Mouse (Mus musculus) granulocyte monocyte progenitor cell, adult 5-6 weeks (primary cell): Measurements from ENCODE around the gene Hoxd13. TPM values are rescaled to one million over a fixed set of nuclear protein-coding genes. Genes with fewer than 3 reads are reported as not detected.

ENCODE experiments used
- total RNA-seq, 2 experiments: library from RNA; stranded (forward) in 1 of 2; stranded (reverse) in 1 of 2; fragments of 200-712, 200-1000 nt in 1 of 2; fragments of >200 nt in 1 of 2; fragmentation: Nextera tagmentation in 1 of 2; gene quantifications; 2 replicates each; pipeline ENCODE4 v1.2.3; 2014 to 2017

Hoxd13 gene
- total RNA-seq, 2 experiments from 2014 or later, result not detected

Other genes starting within 250 kb of the Hoxd13 start
- 21.6 and 38.0 TPM in 2 replicates for gene Lnpk, start 88.9 kb upstream of the Hoxd13 start, total RNA-seq (2014; fragmentation: Nextera tagmentation)
- 52.6 and 53.5 TPM in 2 replicates for gene Lnpk, start 88.9 kb upstream of the Hoxd13 start, total RNA-seq (2017)
- gene Evx2, start 8.8 kb upstream of the Hoxd13 start, total RNA-seq (2014; fragmentation: Nextera tagmentation), result not detected in 2 replicates
- gene Evx2, start 8.8 kb upstream of the Hoxd13 start, total RNA-seq (2017), result not detected in 2 replicates
- not detected in 2 replicates for gene Hoxd12, start 6.7 kb downstream of the Hoxd13 start, total RNA-seq (2014; fragmentation: Nextera tagmentation)
- gene Hoxd12, start 6.7 kb downstream of the Hoxd13 start, total RNA-seq (2017), result not detected in 2 replicates
- not detected in 2 replicates for gene Hoxd11, start 11.2 kb downstream of the Hoxd13 start, total RNA-seq (2014; fragmentation: Nextera tagmentation)
- not detected in 2 replicates for gene Hoxd11, start 11.2 kb downstream of the Hoxd13 start, total RNA-seq (2017)
- gene Hoxd10, start 23.6 kb downstream of the Hoxd13 start, total RNA-seq (2014; fragmentation: Nextera tagmentation), result not detected in 2 replicates
- not detected in 2 replicates for gene Hoxd10, start 23.6 kb downstream of the Hoxd13 start, total RNA-seq (2017)
- gene Hoxd9, start 29.4 kb downstream of the Hoxd13 start, total RNA-seq (2014; fragmentation: Nextera tagmentation), result not detected in 2 replicates
- gene Hoxd9, start 29.4 kb downstream of the Hoxd13 start, total RNA-seq (2017), result not detected in 2 replicates
- gene Hoxd8, start 36.3 kb downstream of the Hoxd13 start, total RNA-seq (2014; fragmentation: Nextera tagmentation), result not detected in 2 replicates
- gene Hoxd8, start 36.3 kb downstream of the Hoxd13 start, total RNA-seq (2017), result not detected in 2 replicates
- not detected in 2 replicates for gene Hoxd3, start 43.6 kb downstream of the Hoxd13 start, total RNA-seq (2014; fragmentation: Nextera tagmentation)
- not detected in 2 replicates for gene Hoxd3, start 43.6 kb downstream of the Hoxd13 start, total RNA-seq (2017)
- gene Hoxd4, start 43.6 kb downstream of the Hoxd13 start, total RNA-seq (2014; fragmentation: Nextera tagmentation), result not detected in 2 replicates
- not detected in 2 replicates for gene Hoxd4, start 43.6 kb downstream of the Hoxd13 start, total RNA-seq (2017)
- not detected in 2 replicates for gene Gm28230, start 58.4 kb downstream of the Hoxd13 start, total RNA-seq (2014; fragmentation: Nextera tagmentation)
- not detected in 2 replicates for gene Gm28230, start 58.4 kb downstream of the Hoxd13 start, total RNA-seq (2017)
- not detected in 2 replicates for gene Hoxd1, start 94.7 kb downstream of the Hoxd13 start, total RNA-seq (2014; fragmentation: Nextera tagmentation)
- gene Hoxd1, start 94.7 kb downstream of the Hoxd13 start, total RNA-seq (2017), result not detected in 2 replicates
- 48.7 and 52.4 TPM in 2 replicates for gene Mtx2, start 157.5 kb downstream of the Hoxd13 start, total RNA-seq (2014; fragmentation: Nextera tagmentation)
- gene Mtx2, start 157.5 kb downstream of the Hoxd13 start, total RNA-seq (2017), result 33.7 and 34.5 TPM in 2 replicates